Mouse (Mus musculus) midbrain, embryonic 11.5 days (tissue): ENCODE measurements at regions not wholly inside any gene's neighbourhood (a gene's known extent, or its start where the extent isn't known, plus 50 kb on each side); places are given as distances from the start of the nearest gene placed in this dataset.

ENCODE experiments used
- ATAC-seq: fragments of 200-750 bp; cut with Nextera tagmentation; 2 replicates; pipeline ENCODE4 v1.8.0; 2017; ENCODE audit warnings: moderate TSS enrichment, moderate library complexity; ENCODE audit not compliant: low FRiP score
- DNase-seq: peaks from one replicate; pipeline ENCODE4 v3.0.0; 2015; ENCODE audit warnings: low spot score; ENCODE audit errors: missing footprints
- H3K27ac ChIP-seq: fragments of 300-500 bp; sonication (generic); 2 replicates; pipeline ENCODE4 v1.5.1; 2014; ENCODE audit warnings: low read depth, low read length
- H3K27me3 ChIP-seq: fragments of 300-500 bp; sonication (generic); 2 replicates; pipeline ENCODE4 v1.6.1; 2014; ENCODE audit warnings: mild to moderate bottlenecking, low read length, moderate library complexity, mixed read lengths; ENCODE audit not compliant: control insufficient read depth, insufficient read depth
- H3K36me3 ChIP-seq: fragments of 300-500 bp; sonication (generic); 2 replicates; pipeline ENCODE4 v1.6.1; 2014; ENCODE audit warnings: mild to moderate bottlenecking, low read length, moderate library complexity, mixed read lengths; ENCODE audit not compliant: control insufficient read depth, insufficient read depth
- H3K4me1 ChIP-seq: fragments of 300-500 bp; sonication (generic); 2 replicates; pipeline ENCODE4 v1.6.1; 2014; ENCODE audit warnings: low read length; ENCODE audit not compliant: control insufficient read depth, insufficient read depth
- H3K4me2 ChIP-seq: fragments of 300-500 bp; sonication (generic); 2 replicates; pipeline ENCODE4 v1.6.1; 2014; ENCODE audit warnings: mild to moderate bottlenecking, moderate library complexity
- H3K4me3 ChIP-seq: fragments of 300-500 bp; sonication (generic); 2 replicates; pipeline ENCODE4 v1.5.1; 2014; ENCODE audit warnings: low read depth, low read length
- H3K9ac ChIP-seq: fragments of 300-500 bp; sonication (generic); 2 replicates; pipeline ENCODE4 v1.6.1; 2014; ENCODE audit warnings: low read length
- H3K9me3 ChIP-seq: fragments of 300-500 bp; sonication (generic); 2 replicates; pipeline ENCODE4 v1.6.1; 2016; ENCODE audit warnings: low read length; ENCODE audit not compliant: control insufficient read depth
- WGBS: fragments of 180-500 bp; shearing (Covaris S2); extraction: QIAGEN DNeasy Blood & Tissue Kit; methylation state at CpG from one replicate; pipeline ENCODE4 v1.1.7; 2014; 5-methylcytosine and 5-hydroxymethylcytosine counted together

GRCm38 (mm10) chr15:70489548-70489947 lies 3344.8 kb upstream of the Gm6569 start:
- H3K4me3 ChIP-seq = no peak overlapping the region
- no peaks in the 10 kb centered on the region for H3K4me1 ChIP-seq
- no peak for ATAC-seq

GRCm38 (mm10) chr15:70507046-70507818 lies 3327.1 kb upstream of the Gm6569 start:
- H3K4me2 ChIP-seq = no peak overlapping the region
- no peaks in the 10 kb centered on the region for H3K9me3 ChIP-seq
- peak; percentile 65; the same call in 1 of the 2 replicates for ATAC-seq
- no peak for DNase-seq
- WGBS = 71% methylated on average over 2 of the region's 2 CpGs
- no peaks in the 10 kb centered on the region for H3K4me1 ChIP-seq
- no peaks in the 10 kb centered on the region for H3K36me3 ChIP-seq
- no peaks in the 10 kb centered on the region for H3K27me3 ChIP-seq
- no peak overlapping the region for H3K4me3 ChIP-seq
- no peak overlapping the region for H3K27ac ChIP-seq
- no peak overlapping the region for H3K9ac ChIP-seq

More at GRCm38 (mm10) chr15:70489548-70489947, 3344.8 kb upstream of the Gm6569 start:
- Histone ChIP-seq H3K36me3 (no peaks in the 10 kb centered on the region), H3K27me3 (no peaks in the 10 kb centered on the region), H3K4me2 (no peak overlapping the region), H3K27ac (no peak overlapping the region), H3K9ac (no peak overlapping the region), H3K9me3 (no peaks in the 10 kb centered on the region)
- DNase-seq = no peak
- 93% methylated on average over 1 of the region's 1 CpGs for WGBS

GRCm38 (mm10) chr15:70520551-70520950 lies 3313.8 kb upstream of the Gm6569 start:
- DNase-seq = no peak
- 85% methylated on average over 4 of the region's 4 CpGs for WGBS
- no peaks in the 10 kb centered on the region for H3K9me3 ChIP-seq
- ATAC-seq = no peak
- H3K36me3 ChIP-seq = no peaks in the 10 kb centered on the region
- H3K4me3 ChIP-seq = no peak overlapping the region
- no peak overlapping the region for H3K9ac ChIP-seq
- no peaks in the 10 kb centered on the region for H3K4me1 ChIP-seq
- no peaks in the 10 kb centered on the region for H3K27me3 ChIP-seq
- no peak overlapping the region for H3K27ac ChIP-seq
- no peak overlapping the region for H3K4me2 ChIP-seq

- H3K4me3 ChIP-seq = no peak overlapping the region
- H3K36me3 ChIP-seq = no peaks in the 10 kb centered on the region
- DNase-seq (no peak), ATAC-seq (0 out of 2 replicates have a peak, but pooled peaks have one; percentile 50)
- no peak overlapping the region for H3K4me2 ChIP-seq
- no peak overlapping the region for H3K27ac ChIP-seq
- H3K9ac ChIP-seq = no peak overlapping the region
- H3K27me3 ChIP-seq = no peaks in the 10 kb centered on the region
- 47% methylated on average over 18 of the region's 18 CpGs for WGBS
- peaks cover 7% of the 10 kb centered on the region; the same call in 1 of the 2 replicates for H3K4me1 ChIP-seq
- no peaks in the 10 kb centered on the region for H3K9me3 ChIP-seq
Observed at GRCm38 (mm10) chr15:70554773-70555582, 3279.4 kb upstream of the Gm6569 start.

GRCm38 (mm10) chr15:70555583-70555894 lies 3278.8 kb upstream of the Gm6569 start:
- Histone ChIP-seq H3K4me2 (no peak overlapping the region), H3K27ac (no peak overlapping the region), H3K4me1 (peaks cover 7% of the 10 kb centered on the region; the same call in 1 of the 2 replicates), H3K9me3 (no peaks in the 10 kb centered on the region), H3K4me3 (no peak overlapping the region), H3K9ac (no peak overlapping the region), H3K36me3 (no peaks in the 10 kb centered on the region), H3K27me3 (no peaks in the 10 kb centered on the region)
- DNase-seq (no peak), ATAC-seq (0 out of 2 replicates have a peak, but pooled peaks have one; percentile 27)
- WGBS = 65% methylated on average over 1 of the region's 1 CpGs

- Histone ChIP-seq H3K27ac (no peak overlapping the region), H3K9me3 (no peaks in the 10 kb centered on the region), H3K4me1 (peaks cover 7% of the 10 kb centered on the region), H3K27me3 (no peaks in the 10 kb centered on the region), H3K36me3 (no peaks in the 10 kb centered on the region), H3K4me3 (no peak overlapping the region), H3K9ac (no peak overlapping the region), H3K4me2 (no peak overlapping the region)
- 20% methylated on average over 1 of the region's 1 CpGs for WGBS
- ATAC-seq = peak; percentile 90
- no peak for DNase-seq
Observed at GRCm38 (mm10) chr15:70594295-70594694, 3240.1 kb upstream of the Gm6569 start.

- Histone ChIP-seq H3K9me3 (no peaks in the 10 kb centered on the region), H3K9ac (no peak overlapping the region), H3K36me3 (no peaks in the 10 kb centered on the region), H3K4me1 (no peaks in the 10 kb centered on the region), H3K4me2 (no peak overlapping the region), H3K27ac (no peak overlapping the region), H3K4me3 (no peak overlapping the region), H3K27me3 (no peaks in the 10 kb centered on the region)
- 75% methylated on average over 2 of the region's 2 CpGs for WGBS
- no peak for DNase-seq
- no peak for ATAC-seq
Observed at GRCm38 (mm10) chr15:70600762-70601489, 3233.4 kb upstream of the Gm6569 start.

- Histone ChIP-seq H3K4me3 (no peak overlapping the region), H3K27ac (no peak overlapping the region), H3K27me3 (no peaks in the 10 kb centered on the region), H3K4me2 (no peak overlapping the region), H3K36me3 (no peaks in the 10 kb centered on the region), H3K9ac (no peak overlapping the region), H3K9me3 (no peaks in the 10 kb centered on the region), H3K4me1 (no peaks in the 10 kb centered on the region)
- DNase-seq = no peak
- WGBS = 90% methylated on average over 4 of the region's 4 CpGs
- no peak for ATAC-seq
Observed at GRCm38 (mm10) chr15:70605251-70605650, 3229.1 kb upstream of the Gm6569 start.

- Histone ChIP-seq H3K4me1 (no peaks in the 10 kb centered on the region), H3K4me2 (no peak overlapping the region), H3K9me3 (no peaks in the 10 kb centered on the region), H3K27ac (no peak overlapping the region), H3K27me3 (no peaks in the 10 kb centered on the region), H3K4me3 (no peak overlapping the region), H3K36me3 (no peaks in the 10 kb centered on the region), H3K9ac (no peak overlapping the region)
- DNase-seq (no peak), ATAC-seq (no peak)
- 89% methylated on average over 1 of the region's 1 CpGs for WGBS
Observed at GRCm38 (mm10) chr15:70606896-70607295, 3227.5 kb upstream of the Gm6569 start.
